Mouse (Mus musculus): ENCODE measurements around the gene Morc4.

The Morc4 gene

GRCm38 (mm10) chrX:139803028-139803427 lies 68.4 kb downstream of the Morc4 start:
- DNase-seq = no peak

- DNase-seq = peak in 1 of 2 experiments; percentile 38
Measured at GRCm38 (mm10) chrX:139800406-139800878, 71.0 kb downstream of the Morc4 start, which contains the start of gene Cldn2. TSS of gene Cldn2 (plus strand) at chrX:139800828.

- no peak for DNase-seq
Measured at GRCm38 (mm10) chrX:139799953-139800352, 71.5 kb downstream of the Morc4 start.

GRCm38 (mm10) chrX:139797875-139798274 lies 73.6 kb downstream of the Morc4 start:
- peak in 1 of 2 experiments; percentile 25 for DNase-seq

- no peak for DNase-seq
Measured at GRCm38 (mm10) chrX:139796037-139796436, 75.4 kb downstream of the Morc4 start.

- no peak for DNase-seq
Measured at GRCm38 (mm10) chrX:139794072-139794845, 77.2 kb downstream of the Morc4 start.

- DNase-seq = peak; percentile 66 to 84
Measured at GRCm38 (mm10) chrX:139785764-139786163, 85.7 kb downstream of the Morc4 start.

- peak; percentile 34 to 68 for DNase-seq
Measured at GRCm38 (mm10) chrX:139783045-139783422, 88.4 kb downstream of the Morc4 start.

GRCm38 (mm10) chrX:139782278-139783044 lies 89.0 kb downstream of the Morc4 start, which contains the start of gene Ripply1:
TSS of gene Ripply1 (minus strand) at chrX:139782353.
- DNase-seq = no peak

GRCm38 (mm10) chrX:139781563-139781962 lies 89.9 kb downstream of the Morc4 start:
- no peak for DNase-seq

GRCm38 (mm10) chrX:139780988-139781387 lies 90.5 kb downstream of the Morc4 start:
- no peak for DNase-seq

GRCm38 (mm10) chrX:139779401-139779800 lies 92.1 kb downstream of the Morc4 start:
- DNase-seq = no peak

- no peak for DNase-seq
Measured at GRCm38 (mm10) chrX:139778886-139779285, 92.6 kb downstream of the Morc4 start.

GRCm38 (mm10) chrX:139777357-139777756 lies 94.1 kb downstream of the Morc4 start:
- no peak for DNase-seq

GRCm38 (mm10) chrX:139775084-139775612 lies 96.3 kb downstream of the Morc4 start:
- DNase-seq = no peak

GRCm38 (mm10) chrX:139774309-139775083 lies 97.0 kb downstream of the Morc4 start:
- peak in 1 of 2 experiments; percentile 42 for DNase-seq
